Mouse (Mus musculus) thymus, adult 2 months (tissue): ENCODE data around the gene Gsdma.

Experiments
- CTCF ChIP-seq: fragments of 200-500 bp; IDR thresholded peaks from 2 replicates; pipeline ENCODE4 v1.5.1; 2012; ENCODE audit warnings: mild to moderate bottlenecking, control low read depth, low read length, moderate library complexity, borderline replicate concordance; ENCODE audit not compliant: control insufficient read depth, poor library complexity, insufficient read depth; ENCODE audit errors: extremely low read depth
- POLR2A ChIP-seq: fragments of 200-500 bp; IDR thresholded peaks from 2 replicates; pipeline ENCODE4 v1.6.1; 2012; ENCODE audit warnings: mild to moderate bottlenecking, low read length, control low read depth, moderate library complexity; ENCODE audit not compliant: control insufficient read depth, poor library complexity, insufficient read depth; ENCODE audit errors: extremely low read depth

DNA sequence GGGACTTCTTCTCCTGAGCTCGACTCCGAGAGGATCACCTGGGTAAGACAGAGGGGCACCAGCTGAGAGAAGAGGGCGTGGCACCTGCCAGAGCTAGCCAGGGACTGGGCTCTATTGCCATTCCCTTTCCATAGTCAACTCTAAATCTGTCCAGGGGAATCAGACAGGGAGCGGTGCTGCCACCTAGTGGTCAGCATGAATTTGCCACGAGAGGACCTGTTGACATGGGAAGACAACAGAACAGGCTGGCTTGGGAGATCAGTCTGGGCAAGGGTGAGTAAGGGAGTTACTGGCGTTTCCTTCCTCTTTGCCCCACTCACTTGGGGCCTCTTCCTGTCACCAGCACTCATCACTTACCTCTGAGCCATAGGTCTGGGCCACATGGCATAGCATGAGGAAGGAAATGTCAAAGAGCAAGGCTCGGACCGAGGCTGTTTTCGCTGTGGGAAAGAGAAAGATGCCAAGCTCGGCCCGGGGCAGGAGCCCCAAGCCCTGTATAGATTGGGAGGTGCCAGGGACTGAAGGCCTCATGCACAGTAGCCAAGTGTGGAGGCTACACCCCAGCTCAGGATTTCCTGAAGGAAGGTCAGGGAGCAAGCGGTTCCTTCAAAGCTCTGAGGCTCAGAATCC, 46.4 kb downstream of the Gsdma start:
- TF ChIP-seq CTCF (peak; percentile 89), POLR2A (no peak)
